Mouse (Mus musculus) erythroblast, adult 5-6 weeks (primary cell): ENCODE measurements around the gene Mbl1. TPM values are rescaled to one million over a fixed set of nuclear protein-coding genes. Genes with fewer than 3 reads are reported as not detected.

Source experiments
- ATAC-seq: replicated peaks from 2 replicates; pipeline ENCODE4 v1.8.0; 2016; ENCODE audit warnings: moderate number of reproducible peaks, mild to moderate bottlenecking, moderate TSS enrichment, inconsistent platforms; ENCODE audit not compliant: poor library complexity, low FRiP score, severe bottlenecking
- total RNA-seq, 2 experiments: library from RNA; stranded (forward) in 1 of 2; stranded (reverse) in 1 of 2; fragments of 150-400 nt in 1 of 2; fragments of 200-764, 138-1000 nt in 1 of 2; gene quantifications; 2 replicates each; pipeline versions ENCODE4 v1.2.3 to v1.2.4; 2015 to 2017; ENCODE audit warnings: low replicate concordance in 2 of 2

The Mbl1 gene
- total RNA-seq (2015; ENCODE audit: low replicate concordance) (not detected in 2 replicates), total RNA-seq (2017; ENCODE audit: low replicate concordance) (not detected in 2 replicates)

DNA sequence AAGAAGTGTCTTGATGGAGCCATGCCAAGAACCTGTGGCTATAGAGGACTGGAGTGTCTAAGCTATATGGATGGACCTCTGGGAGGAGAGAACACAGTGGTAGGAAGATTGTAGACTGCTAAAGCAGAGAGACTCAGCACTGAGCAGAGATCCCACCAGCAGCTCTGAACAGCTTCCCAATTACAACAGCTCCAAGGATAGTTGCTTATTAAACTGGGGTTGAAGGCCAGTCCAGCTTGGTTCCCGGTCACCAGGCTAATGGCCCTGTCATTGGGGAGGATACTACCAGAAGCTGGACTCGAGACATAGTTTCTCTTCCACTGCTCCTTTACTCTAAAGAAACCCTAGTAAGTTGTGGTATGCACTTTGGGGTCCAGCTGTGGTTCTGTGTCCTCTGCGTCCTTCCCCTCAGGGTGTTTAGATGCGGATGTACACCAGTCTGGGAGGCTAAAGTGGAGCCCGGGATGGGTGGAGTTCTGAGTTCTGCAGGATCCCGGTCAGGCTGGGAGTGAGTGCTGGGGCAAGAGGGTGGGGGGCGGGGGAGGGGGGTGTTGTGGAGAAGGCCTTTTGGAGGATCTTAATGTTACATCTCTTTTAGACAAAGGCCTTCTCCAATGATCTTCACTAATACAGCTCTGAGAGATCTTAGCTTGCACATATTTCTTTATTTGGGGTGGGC lies at the start of gene Mbl1:
Gene Mbl1 (plus strand): TSS at position 239 of the 679 bp plus-strand sequence.
- ATAC-seq = no peak

DNA sequence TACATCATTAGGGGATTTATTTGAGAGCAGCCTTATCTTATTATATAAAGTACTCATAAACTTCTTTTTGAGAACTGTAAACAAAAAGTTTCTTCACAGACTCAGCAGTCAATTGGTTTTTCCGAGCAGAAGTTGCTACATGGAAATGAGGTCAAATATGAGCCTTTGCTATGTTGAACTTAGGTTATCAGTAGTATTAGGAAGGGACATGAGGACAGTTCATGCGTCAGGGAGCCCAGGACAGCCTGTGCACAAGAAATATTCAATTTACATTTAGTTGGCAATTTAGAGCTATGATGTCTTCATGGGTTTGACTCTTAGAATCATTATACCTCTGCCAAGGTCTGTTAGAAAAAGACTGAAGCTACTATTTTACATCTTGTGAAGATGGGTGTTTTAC lies 49.0 kb upstream of the Mbl1 start:
- no peak for ATAC-seq

DNA sequence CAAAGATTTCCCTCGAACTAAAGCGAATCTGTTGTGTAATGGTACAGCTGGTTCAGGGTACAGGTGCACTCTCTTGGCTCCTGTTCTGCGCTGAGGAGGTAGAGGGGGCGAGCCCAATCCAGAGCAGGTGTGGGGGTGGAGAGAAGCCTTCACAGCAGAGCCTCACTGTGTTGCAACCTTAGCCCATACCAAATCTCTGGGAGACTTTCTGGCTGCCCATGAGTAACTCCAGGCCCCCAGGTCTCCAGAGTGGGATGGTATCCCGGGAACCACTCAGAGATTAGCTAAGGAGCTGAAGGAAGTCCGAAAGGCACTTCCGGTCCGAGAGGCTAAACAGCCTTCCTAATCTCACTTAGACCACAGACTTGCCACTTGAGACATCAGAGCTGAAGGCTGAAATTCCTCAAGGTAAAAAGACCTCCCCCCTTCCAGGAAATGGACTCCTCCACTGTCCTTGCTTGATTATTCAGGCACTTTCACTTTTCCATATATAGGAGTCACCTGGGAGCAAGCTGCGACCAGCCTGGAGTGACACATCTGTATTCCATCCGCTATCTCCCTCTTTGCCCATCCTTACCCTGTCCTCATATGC lies 46.3 kb upstream of the Mbl1 start, which contains the start of gene Mat1a:
Gene Mat1a (plus strand): TSS at position 183 of the 592 bp plus-strand sequence.
- ATAC-seq = no peak

DNA sequence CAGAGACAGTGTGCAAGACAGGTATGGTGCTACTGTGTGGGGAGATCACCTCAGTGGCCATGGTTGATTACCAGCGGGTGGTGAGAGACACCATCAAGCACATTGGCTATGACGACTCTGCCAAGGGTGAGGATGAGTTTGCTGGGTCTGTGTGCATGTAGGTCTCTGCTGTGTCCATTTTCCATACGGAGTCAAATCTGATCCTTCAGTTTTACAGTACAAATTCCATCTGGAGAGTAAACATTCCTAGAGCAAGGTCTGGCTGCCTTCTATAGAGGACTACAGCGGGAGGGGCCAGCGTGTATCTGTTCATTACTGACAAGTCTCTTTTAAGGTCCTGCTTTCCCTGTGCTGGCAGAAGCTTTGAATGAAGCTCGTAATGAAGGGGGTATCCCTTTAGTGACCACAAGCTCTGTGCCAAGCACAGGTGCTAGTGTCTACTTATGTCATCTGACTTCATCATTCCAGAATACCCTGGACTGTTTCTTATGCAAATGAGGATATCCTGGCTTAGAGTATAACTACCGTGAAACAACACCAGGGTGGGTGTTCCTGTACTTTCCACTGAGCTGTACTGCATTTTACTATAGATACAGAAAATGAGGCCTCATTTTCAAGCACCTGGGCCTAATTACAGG lies 40.1 kb upstream of the Mbl1 start:
- ATAC-seq = no peak

DNA sequence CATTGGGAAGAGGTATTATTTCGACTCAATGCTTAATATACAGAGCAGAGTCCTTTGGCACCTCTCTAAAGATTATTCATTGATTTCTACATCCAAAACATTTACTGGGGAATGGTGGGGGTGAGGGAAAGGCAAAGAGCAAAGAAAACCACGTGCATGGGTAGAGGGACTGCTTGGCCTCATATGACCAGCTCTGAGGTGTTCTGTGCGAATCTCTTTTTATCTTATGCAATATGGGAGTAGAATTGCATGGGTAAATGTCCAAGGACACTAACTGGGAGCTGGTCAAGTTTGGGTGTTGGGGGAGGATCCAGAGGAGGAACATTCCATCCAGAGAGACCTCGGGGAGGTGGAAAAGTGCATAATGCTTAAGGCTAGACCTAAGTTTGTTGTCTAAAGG lies 38.3 kb upstream of the Mbl1 start:
- ATAC-seq = no peak

DNA sequence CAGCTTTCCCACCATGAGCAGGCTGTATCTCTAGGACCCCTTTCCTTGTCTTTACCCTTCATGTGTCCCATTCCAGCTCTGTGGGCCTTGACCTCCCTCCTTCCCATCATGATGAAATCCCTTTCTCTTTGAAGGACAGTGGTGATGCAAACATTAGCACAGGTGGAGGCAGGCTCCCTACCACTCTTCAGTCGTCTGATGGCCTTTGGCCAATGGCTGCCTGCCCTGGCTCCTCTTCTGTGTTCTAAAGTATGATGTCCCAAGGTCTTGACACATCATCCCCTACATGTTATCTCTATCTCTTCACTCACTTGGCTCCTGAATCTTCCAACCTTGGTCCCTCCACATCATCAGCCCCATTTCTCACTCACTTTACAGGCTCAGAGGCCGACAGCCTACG lies 35.0 kb upstream of the Mbl1 start:
- no peak for ATAC-seq

DNA sequence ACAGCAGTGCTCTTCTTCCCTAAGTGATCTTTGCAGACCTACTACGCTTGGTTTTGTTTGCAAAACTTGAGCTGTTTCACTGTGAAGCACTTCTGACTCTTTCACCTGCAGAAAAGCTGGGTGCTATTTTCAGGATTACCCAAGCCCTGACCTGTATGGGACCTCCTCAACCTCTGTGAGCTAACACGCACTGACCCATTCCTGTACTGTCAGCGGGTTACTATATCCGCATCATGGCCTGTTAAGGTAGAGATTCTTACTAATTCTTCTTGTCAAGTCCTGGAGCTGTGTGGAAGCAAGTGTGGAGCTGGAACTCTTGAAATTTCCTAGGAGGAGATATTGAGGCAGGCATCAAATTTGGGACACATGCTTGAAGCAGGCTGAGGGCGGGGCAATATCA lies 26.6 kb upstream of the Mbl1 start:
- no peak for ATAC-seq

DNA sequence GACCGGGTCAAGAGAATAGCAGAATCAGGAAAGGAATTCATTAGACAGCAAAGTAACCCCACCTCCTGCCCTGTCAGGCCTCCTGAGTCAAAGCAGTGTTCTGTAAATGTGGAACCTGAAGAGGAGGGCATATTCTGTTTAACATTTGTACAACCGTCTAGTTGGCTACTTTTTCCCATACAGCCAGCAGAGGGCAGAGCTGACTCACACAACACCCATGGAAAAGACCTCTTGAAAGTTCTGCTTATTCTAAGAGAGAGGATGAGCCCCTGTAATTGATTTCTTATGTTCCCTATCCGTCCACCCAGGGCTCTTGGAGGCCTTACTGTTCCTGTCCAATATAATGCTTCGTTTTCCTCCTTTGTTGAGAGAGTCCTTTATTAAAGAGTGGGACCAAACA lies 23.3 kb upstream of the Mbl1 start:
- ATAC-seq = no peak

DNA sequence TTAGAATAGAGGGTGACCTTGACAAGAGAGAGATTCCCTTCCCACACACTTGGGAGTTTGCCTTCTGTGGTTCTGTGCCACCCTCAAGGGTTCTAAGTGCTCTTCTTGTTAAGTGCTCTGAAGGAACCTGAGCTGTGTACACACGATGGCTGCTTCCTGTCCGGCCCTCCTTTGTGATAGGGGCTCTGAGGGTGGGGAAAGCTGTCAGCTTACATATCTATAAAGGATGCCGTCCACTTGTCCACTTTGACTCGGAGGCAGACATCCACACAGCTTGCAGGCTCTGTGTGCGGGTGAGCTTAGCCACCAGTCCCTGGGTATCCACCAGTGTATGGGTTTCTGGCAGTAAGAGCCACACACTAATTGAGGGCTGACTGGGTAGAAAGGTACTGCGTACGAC lies 19.7 kb upstream of the Mbl1 start, which contains the start of gene Sftpa1:
Gene Sftpa1 (plus strand): TSS at position 243 of the 400 bp plus-strand sequence.
- no peak for ATAC-seq

DNA sequence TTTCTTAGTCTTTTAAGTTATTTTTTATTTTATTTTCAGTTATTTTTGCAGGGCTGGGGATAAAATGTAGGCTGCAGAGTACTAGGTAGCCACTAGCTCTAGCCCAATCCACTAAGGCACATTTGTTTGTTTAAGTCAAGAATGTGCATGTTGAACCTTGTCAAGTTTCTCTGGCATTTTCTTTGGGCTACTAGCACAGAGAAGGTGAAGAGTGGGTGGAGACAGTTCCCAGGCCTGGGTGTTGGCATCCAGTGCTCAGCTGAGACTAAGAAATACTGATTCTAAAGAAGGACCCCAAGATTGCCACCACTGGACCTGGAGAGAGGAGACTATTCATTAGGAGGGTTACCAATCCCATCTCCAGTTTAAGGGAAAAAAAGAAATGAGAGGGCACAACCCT lies 14.3 kb upstream of the Mbl1 start:
- ATAC-seq = no peak

DNA sequence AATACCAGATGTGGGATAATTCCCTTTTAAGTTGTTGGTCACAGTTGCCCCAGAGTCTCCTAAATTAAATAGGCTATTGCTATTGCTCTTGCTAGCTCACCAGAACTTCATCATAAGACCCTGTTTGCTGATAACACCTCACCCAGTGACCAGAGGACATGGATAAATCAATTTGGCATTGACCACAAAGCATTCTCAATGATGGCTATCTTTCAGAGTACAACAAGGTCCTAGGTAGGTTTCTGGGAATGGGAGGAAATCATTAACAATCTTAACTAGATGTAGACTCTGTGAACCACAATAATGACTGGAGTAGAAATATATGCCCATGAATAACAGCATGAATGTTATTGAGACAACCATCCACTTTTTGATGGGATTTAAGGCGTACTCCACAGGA lies 10.6 kb upstream of the Mbl1 start:
- ATAC-seq = no peak

DNA sequence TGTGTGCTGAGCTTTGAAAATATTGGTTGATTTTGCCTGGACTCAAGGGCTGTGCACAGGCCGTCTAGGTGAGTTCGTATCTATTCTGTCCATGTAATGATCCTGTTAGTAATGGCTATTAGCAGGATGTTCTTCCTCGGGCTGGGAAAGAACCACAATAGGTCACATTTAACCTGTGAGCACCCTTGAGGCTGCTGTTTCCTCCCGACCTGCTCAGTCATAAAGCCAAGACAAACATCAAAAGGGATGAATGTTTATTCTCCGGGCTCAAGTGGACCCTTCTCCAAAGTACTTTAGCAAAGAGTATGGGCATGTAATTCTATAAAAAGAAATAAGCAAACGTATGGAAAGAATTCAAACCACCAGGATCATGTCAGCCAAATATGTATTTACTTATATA lies 5.2 kb upstream of the Mbl1 start:
- no peak for ATAC-seq

DNA sequence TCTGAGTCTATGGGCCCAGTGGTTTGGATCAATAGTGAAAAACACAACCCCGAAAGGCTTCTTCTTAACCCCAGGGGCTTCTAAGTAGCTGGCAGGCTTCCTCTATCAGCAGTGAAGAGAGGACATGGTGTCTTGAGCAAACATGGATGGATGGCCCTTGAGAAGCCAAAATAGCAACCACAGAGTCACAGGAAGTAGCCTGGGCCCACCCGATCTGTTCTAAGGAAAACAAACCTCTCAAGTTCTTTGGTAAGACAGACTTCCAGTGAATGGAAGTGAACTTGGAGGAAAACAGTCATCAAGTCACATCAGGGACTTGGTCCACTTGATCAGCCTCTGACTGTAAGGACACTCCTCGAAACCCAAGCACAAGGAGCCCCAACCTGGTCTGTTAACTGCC lies 4.3 kb upstream of the Mbl1 start:
- ATAC-seq = no peak

DNA sequence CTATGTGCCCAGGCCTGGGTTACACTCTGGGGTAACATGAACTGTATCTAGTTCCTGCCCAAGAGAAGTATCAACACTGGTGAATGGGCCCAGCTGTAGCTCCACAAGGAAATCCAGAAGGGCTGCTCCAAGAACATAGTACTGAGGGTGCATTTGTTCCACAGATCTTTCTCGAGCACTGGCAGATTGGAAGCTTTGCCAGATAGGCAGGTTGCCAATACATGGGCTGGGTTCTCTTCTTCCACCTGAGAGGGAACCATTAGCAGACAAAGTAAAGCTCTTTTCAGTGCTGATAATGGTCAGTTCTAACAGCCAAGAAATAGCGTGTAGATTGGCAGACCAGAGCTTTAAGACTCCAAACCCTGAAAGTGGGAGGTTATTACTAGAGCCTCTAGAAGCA lies 3.9 kb upstream of the Mbl1 start:
- no peak for ATAC-seq

DNA sequence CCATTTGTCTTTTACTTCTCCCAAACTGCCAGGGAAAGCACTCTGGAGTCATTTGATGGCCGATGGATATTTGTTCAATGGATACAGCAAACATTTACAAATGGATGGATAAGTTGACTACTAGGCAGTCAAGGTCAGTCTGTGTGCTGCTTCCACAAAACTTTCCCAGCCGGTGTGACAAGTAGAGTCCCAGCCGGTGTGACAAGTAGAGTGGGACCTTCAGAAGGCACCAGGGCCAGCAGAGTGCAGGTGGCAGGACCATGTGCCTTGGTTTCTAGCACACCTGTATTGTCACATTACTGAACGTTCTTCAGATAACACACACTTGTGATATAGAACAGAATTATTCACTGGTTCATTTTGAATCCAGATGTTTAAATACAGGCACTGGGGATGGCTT lies 8.8 kb downstream of the Mbl1 start:
- ATAC-seq = no peak

DNA sequence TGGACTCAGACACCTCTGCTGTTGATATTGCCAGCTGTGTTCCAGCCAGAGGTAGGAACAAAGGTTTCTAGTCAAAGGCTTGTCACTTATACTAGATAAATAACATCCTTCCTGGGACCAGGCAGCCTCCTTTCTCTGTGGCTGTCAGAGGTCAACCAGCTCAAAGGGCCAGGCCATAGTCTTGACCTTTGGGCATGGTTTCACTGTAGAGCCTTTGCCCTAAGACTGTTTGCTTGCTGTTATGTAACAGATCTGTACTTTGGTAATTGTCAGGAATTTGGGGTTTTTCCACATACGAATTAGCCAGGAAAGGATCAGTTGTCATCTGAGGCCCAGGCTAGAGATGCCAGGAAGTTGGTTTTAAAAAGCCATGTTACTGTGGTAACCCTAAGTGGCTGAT lies 9.5 kb downstream of the Mbl1 start:
- ATAC-seq = no peak

DNA sequence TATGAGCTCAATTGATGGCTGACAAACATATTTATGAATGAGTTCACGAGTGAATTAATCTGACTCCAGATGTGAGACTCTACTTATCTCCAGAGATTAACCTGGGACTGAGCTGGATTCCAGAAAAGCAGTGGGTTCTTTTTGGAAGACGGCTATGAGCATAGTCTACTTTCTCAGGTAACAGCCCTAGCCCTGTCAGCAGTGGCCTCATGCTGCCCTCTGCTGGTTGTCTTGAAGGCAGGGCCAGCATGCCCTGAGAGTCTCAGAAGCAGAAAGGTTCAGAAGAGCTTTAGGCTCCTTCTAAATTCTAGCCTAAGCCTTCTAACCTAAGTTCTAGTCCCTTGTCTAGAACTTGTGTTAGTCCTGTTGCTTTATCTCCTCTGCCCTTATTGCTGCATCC lies 11.4 kb downstream of the Mbl1 start:
- no peak for ATAC-seq

DNA sequence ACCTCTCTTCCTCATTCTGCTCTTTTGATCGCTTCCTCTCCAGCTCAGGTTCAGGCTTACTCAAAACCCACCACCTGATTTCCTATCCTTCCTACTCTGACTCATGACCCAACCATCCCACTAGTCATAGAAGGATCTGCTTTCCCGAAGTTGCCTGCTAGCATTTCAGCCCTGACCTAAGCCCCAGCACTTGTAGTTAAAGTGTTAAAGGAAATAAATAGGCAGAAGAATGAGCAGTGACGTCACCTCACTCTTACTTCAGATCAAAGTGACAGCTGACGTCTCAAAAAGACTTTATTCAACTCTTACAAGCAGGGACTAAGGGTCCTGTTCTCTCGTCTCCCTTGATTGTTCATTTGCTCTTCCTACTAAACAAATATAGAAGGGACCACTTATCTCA lies 16.0 kb downstream of the Mbl1 start:
- no peak for ATAC-seq

DNA sequence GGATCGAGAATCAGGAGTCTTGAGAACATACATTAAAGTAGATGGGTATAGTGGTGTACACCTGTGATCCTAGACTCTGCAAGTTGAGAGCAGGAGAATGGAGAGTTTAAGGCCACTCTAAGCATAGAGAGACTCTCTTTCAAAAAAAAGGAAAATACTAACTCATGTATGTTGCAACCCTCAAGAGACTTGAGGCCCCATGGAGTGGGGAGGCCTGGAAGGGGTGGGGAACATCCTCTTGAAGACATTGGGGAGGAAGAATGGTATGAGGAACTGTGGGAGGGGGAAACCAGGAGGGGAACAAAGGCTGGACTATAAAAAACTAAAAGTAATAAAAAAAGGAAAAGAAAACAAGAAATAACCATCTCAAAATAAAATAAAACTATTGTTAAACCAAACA lies 17.3 kb downstream of the Mbl1 start:
- ATAC-seq = no peak

DNA sequence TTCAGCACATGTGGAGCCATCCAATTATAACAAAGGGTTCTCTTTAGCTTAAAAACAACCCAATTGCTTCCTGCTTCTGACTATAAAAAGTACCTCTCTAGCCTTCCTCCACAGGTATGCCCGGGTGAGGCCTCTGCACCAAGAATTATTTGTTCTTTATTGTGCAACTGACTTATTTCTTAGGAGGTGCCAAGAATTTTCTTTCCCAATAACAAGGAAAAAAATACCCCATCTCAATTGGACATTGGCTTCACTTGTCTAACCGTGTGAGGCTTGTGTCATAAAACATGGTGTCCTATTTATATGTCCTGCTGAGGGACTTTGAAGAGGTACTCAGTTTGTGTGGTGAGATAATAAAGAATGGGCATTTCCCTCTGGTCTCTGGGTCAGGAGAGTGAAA lies 19.3 kb downstream of the Mbl1 start:
- ATAC-seq = no peak

DNA sequence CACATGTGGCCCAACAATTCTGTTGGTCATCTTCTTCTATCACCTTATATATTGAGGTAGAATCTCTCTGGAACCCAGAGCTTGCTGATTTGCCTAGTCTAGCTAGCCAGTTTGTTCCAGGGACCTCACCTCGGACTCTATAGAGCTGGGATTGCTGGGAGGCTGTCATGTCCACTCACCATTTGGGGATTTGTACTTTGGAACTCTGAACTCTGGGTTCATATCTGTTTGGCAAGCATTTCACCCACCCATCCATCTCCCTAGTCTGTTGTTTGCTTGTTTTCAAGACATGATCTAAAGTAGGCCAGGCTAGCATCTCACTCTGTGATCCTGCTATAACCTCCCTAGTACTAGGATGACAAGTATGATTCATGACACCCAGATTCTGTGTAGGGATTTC lies 23.5 kb downstream of the Mbl1 start:
- no peak for ATAC-seq
